Mouse (Mus musculus) layer of hippocampus, adult 9-11 months (tissue): Measurements from ENCODE around the gene Dusp3.
"Not testable (repeated sequence)": the region's sequence is repeated elsewhere in the genome, so short reads cannot be mapped to it uniquely, and the experiment has no call there.

Experiments
- DNase-seq: peaks from one replicate; pipeline ENCODE4 v3.0.0; 2022

Dusp3 gene

GRCm38 (mm10) chr11:102010140-102010539 is 23.3 kb upstream of the Dusp3 start:
- peak; percentile 76 for DNase-seq

DNA sequence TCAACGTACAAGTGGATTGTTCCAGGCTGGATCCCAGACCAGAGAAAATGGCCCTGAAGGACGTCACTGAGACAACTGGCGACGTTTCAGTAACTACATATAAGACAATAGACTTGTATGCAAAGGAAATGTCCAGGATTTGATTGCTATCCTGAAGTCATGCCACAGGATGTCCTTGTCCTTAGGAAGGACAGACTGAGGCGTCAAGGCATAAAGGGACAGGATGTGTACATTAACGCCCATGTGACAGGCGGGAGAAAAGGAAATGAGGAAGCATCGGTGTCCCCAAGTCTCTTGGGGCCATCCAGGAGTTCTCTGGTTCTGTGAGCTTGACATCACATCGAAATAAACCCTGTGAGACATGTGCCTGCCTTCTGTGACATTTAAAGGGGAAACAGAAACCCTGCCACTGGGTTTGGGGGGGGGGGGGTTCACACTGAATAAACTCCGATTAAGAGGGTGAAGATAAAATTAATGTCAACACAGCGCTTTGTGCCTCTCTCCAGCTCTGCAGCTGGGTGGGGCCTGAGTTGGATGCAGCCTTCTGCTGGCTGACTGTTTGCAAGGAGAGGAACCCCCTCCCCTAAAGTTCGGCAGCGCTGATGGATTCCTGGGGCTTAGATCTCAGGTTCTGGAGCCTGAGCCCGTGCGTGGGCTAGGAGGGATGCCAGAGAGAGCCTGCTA is 22.3 kb upstream of the Dusp3 start:
- no peak for DNase-seq

DNA sequence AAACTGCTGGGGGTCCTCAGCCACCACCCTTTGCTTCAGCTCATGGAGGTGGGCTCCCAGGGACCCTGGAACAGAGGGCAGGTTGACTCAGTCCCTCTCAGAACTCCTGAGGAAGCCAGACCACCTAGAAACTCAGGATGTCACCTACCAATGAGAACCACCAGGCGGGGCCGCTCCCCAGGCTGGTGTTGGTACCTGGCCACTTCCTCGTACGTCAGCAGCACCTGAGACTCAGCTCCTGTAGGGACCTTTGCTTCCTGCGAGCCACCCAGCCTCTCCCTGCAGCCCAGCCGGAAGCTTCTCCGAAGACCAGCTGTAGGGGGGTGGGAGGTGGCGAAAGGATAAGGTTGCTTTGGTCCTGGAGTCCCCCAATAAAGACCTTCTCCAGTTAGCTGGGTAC is 21.6 kb upstream of the Dusp3 start:
- DNase-seq: no peak

- no peak for DNase-seq
These were observed 19.9 kb upstream of the Dusp3 start for GRCm38 (mm10) chr11:102006688-102007087.

GRCm38 (mm10) chr11:102006271-102006670 is 19.5 kb upstream of the Dusp3 start:
- DNase-seq: no peak

- DNase-seq: no peak
These were observed 17.4 kb upstream of the Dusp3 start for GRCm38 (mm10) chr11:102004251-102004650.

- DNase-seq: no peak
These were observed 12.7 kb upstream of the Dusp3 start for GRCm38 (mm10) chr11:101999466-101999865.

DNA sequence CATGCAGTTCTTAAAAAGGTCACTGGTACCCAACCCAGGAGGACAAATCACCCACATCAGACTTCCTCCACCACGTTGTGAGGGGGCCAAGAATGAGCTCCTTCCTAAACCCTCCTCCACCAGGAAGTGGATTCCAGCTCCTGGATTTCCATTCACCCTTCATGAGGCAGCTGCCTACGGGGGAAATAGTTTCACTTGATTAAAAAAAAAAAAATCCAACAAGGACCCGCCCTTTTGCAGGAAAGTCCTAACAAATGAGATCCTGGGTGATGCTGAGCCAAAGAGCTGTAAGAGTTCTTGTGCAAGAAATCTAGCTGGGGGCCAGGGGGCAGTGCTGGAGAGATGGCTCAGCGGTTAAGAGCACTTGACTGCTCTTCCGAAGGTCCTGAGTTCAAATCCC is 11.4 kb upstream of the Dusp3 start:
- DNase-seq: no peak

DNA sequence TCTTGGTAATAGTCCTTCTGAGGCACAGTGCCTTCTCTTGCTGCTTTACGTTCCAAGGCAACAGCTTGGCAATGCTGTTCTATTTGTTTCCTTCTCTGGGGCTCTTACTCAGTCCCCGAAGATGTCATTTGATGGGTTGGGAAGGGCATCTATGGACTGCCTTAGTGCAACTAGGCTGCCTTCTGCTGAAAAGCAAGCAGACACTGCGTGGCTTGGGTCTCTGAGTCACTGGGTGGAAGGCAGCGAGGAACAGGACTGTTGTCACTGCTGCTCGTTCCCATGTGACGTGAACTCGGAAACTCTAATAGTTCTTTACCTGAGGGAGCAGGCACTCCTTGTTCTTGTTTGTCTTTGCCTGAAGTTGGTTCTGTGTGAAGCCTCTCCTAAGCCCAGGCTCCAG is 9.1 kb upstream of the Dusp3 start:
- no peak for DNase-seq

GRCm38 (mm10) chr11:101994100-101994499 is 7.3 kb upstream of the Dusp3 start:
- no peak for DNase-seq

DNA sequence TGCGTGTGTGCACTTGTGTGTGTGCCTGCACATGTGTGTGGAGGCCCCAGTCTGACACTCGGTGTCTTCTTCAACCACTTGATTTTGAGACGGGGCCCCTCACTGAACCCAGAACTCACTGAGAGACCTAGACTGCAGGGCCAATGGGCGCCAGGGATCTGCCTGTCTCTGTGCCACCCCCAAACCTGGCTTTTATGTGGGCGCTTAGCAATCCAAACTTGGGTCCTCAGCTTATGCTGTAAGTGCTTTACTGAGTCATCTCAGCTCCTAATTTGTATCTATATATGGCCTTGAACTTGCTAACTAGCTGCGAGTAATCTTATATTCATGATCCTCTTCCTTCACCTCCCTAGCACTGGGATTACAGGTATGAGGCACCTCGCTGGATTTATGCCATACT is 5.6 kb upstream of the Dusp3 start:
- no peak for DNase-seq

DNA sequence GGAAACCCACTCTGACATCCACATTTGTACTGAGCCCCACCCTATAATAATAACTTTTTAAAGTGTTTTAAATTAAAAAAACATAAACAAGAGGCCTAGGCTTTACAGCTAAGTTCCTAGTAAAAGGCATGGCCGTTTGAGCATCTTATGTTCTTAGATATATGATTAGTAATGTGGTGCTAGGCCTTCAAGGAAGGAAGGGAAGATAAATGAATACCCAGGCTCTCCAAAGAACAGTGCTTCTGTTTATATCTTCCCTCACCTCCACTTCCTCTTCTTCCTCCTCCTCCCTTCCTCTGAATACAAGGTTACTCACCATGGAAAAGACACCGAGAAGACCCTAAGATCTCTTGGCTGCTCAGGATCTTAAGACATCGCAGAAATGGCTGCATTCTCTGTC is 5.0 kb upstream of the Dusp3 start:
- DNase-seq: no peak

DNA sequence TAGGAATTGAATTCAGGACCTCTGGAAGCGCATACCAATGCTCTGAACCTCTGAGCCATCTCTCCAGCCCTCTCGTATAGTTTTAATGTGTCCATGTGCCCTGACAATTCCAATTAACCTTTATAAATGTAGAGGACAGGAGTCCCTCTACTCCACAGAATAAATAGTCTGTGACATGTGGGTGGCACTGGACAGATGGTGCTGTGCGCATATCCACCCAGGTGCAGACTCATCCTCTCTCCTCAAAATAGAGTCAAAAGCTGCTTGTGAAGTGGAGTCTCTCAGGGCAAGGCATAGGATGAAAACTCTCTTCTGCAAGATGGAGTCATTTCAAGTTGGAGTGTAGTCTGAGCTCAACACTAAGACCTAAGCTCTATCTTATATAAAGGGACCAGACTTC is 3.4 kb upstream of the Dusp3 start:
- no peak for DNase-seq

DNA sequence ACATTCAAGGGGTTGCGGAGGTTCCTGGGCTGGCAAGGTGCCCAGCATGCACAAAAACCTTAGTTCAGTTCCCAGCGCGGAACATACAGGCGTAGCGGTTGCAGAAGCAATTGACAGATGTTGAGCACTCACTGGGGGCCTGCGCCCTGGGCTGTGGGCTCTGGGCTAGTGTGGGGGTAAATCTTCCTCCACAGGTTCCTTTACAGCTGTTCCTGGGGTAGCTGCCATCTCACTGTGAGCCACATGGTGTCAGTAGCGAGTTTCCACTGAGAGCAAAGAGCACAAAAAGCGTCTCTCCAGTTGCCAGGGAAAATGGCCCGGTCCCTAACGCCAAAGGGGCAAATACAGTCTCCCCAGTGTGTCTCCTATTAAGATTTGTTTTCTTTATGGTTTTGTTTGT is 823 bp downstream of the Dusp3 start:
- DNase-seq: peak; percentile 84

- not testable (repeated sequence) for DNase-seq
These were observed 1.4 kb downstream of the Dusp3 start for GRCm38 (mm10) chr11:101985450-101985849.

GRCm38 (mm10) chr11:101984054-101985025 is 2.5 kb downstream of the Dusp3 start, which contains the start of gene Cfap97d1:
Gene Cfap97d1, plus strand, starts transcription at chr11:101984279.
- DNase-seq: peak; percentile 98

GRCm38 (mm10) chr11:101983431-101983921 is 3.3 kb downstream of the Dusp3 start:
- DNase-seq: no peak

DNA sequence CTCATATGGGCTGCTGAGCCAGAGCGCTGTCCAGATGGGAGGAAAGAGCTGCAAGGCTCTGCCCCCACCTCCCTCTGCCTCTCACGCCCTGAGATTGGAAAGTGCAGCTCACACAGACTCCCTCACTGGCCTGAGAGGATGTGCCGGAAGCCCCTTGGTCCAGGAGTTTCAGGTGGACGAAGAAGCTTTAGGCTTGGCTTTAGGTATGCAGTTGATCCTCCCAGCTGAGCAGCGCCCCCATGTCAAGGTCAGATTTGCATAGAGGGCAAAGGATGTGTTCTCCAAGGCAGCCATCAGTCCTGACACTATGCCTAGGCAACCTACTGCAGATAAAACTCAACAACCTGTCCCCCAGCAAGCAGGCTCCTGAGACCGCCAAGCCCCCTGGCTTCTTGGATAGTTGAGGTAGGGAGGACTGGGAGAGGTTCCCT is 3.8 kb downstream of the Dusp3 start:
- DNase-seq: no peak

DNA sequence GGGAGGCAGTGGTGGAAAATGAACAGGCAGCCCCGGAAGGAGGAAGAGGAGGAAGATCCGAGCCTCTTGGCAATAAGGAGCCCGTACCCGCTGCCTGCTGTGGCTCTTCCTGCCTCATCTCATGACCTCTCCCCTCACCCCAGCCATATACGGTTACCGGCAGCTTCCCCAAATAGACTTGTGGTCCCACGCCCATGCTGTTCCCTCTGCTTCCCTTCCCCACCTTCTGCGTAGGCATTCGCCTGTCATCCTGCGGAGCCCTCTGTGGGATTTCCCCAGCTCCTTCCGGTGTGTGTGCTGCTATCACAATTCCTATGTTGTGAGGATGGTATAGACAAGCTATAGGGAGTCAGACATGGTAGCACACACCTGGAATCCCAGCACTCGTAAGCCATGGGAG is 5.0 kb downstream of the Dusp3 start:
- DNase-seq: no peak

DNA sequence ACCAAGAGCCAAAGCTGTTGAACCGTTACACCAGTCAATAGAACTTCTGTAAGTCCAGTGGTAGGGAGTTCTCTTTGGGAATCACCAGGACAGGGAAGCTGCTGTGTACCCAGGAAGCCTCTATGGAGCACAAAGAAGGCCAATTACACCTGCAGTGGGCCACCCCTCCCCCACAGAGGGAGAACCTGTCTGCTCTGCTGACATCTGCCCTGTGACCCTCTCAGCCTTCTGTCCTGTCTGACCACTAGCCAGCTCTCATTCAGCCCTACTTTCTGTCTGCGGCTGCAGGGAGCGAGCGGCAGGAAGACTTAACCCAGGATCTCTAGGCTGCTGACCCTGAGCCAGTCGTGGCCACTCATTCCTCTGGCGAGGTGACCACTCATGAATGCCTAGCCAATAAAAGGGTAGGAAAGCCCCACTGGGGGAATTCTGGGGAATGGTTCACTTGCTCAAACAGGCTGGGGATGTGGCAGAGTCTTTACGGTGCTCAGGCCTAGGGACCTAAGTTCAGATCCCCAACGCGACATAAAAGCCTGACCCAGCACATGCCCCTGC is 6.1 kb downstream of the Dusp3 start:
- no peak for DNase-seq

DNA sequence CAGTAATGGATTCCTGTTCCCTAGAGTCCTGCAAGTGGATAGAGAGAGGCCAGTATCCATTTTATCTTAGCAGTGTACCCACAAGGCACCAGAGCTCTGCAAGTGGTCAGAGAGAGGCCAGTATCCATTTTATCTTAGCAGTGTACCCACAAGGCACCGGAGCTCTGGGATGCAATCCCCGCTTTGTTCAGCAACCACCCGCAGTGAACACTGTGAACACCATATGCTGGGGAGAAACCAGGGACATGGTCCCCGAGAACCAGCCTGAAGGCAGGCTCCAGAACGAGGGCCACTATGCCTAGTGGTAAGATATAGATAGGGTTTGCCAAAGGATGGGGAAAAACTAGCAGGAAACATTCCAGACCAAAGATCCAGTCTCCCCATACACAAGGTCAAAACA is 7.7 kb downstream of the Dusp3 start:
- DNase-seq: no peak

DNA sequence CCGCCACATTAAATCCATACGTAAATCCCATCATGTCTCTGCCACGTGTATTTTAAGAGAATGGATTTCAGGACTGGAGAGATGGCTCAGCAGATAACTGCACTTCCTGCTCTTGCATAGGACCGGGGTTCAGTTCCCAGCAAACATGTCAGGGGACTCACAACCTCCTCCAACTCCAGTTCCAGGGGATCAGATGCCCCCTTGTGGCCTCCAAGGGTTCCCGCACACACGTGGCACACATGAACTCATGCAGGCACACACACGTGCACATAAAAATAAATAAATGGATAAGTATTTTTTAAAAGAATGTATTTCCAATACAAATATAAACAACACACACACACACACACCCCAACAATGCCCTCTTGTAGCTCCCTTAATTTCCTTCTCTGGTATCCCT is 9.9 kb downstream of the Dusp3 start:
- no peak for DNase-seq

DNA sequence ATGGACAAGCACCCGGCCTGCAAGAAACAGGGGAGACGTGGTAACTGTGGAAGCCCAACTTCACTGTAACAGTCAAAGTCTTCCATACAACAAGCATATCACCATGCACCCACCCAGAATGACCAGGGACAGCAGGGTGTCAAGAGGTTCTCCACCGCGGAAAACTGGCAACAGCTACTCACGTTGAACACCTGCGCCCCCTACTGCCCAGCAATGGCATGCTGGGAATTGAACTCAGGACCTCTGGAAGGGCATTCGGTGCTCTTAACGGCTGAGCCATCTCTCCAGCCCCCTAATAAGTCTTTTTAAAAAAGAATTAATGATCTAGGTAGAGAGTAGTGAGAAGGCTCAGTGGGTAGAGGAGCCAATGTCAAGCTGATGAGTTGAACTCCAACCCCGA is 11.9 kb downstream of the Dusp3 start:
- DNase-seq: no peak

DNA sequence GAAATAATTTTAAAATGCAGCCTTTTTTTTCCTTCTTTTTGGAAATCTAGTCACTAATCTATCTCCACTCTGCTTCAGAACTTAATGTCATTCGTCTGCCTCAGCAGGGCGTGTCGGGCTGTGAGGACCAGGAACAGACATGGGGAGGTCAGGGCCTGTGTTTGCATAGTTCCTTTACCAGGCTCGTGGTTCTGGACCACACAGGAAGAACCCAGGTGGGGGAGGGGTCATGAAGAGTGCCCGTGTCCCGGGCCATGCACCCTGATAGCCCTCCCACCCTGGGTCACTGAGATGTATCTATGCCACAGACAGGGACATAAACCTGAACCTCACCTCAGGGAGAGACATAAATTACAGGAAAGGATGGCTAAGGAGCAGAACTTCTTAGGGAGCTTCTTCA is 12.6 kb downstream of the Dusp3 start:
- no peak for DNase-seq
